Mouse (Mus musculus): Measurements from ENCODE around the gene Tbce. TPM values are rescaled to one million over a fixed set of nuclear protein-coding genes. Genes with fewer than 3 reads are reported as not detected.
"Not testable (repeated sequence)": the region's sequence is repeated elsewhere in the genome, so short reads cannot be mapped to it uniquely, and the experiment has no call there.

Gene Tbce
- polyA plus RNA-seq, 1 experiment from 2014 or later, result 60.3 TPM

GRCm38 (mm10) chr13:14059582-14059981, 20.1 kb upstream of the Tbce start:
- no peaks in the 10 kb centered on the region for H3K27me3 ChIP-seq (ENCODE audit: insufficient read depth, poor library complexity, severe bottlenecking)
- peaks cover 12% of the 10 kb centered on the region for H3K4me1 ChIP-seq (replicated peaks)
- no peak overlapping the region for H3K4me3 ChIP-seq
- no peak for DNase-seq (ENCODE audit: low spot score)
- peaks cover 46% of the 10 kb centered on the region for H3K36me3 ChIP-seq
- no peaks in the 10 kb centered on the region for H3K9me3 ChIP-seq
- H3K27ac ChIP-seq, result no peak overlapping the region

DNA sequence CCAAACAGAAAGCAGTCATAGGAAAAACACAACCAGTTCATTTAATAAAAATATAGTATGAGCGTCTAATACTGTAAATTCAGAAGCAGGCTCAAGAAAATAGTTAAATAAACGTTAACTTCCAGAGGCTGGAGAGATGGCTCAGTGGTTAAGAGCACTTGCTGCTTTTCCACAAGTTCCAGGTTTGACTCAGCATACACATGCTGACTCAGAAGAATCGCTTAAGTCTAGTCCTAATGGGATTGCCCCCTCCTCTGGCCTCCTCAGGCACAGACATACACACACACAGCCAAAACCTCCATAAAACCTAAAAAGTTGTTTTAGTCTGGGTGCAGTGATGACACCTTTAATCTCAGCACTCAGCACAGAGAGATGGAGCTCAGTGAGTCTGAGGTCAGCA, 17.4 kb upstream of the Tbce start:
- peaks cover 7% of the 10 kb centered on the region for H3K4me1 ChIP-seq (replicated peaks)
- no peak overlapping the region for H3K4me3 ChIP-seq
- 93% methylated on average over 3 of the region's 3 CpGs for WGBS
- no peaks in the 10 kb centered on the region for H3K27me3 ChIP-seq (ENCODE audit: insufficient read depth, poor library complexity, severe bottlenecking)
- no peaks in the 10 kb centered on the region for H3K9me3 ChIP-seq
- peaks cover 74% of the 10 kb centered on the region for H3K36me3 ChIP-seq
- H3K27ac ChIP-seq, result no peak overlapping the region
- no peak for DNase-seq (ENCODE audit: low spot score)

DNA sequence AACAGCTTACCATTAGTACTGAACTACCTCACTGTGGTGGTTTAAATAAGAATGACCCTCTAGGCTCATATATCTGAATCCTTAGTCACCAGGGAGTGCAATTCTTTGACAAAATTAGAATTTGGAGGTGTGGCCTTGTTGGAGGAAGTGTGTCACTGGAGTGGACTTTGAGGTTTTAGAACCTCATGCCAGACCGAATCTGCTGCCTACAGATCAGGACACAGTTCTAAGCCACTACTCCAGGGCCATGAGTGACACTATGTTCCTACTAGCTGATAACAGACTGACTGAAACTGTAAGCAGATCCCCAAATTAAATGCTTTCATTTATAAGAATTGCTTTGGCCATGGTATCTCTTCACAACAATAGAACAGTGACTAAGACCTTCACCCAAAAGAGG, 10.4 kb upstream of the Tbce start:
- no peaks in the 10 kb centered on the region for H3K27me3 ChIP-seq (ENCODE audit: insufficient read depth, poor library complexity, severe bottlenecking)
- H3K4me1 ChIP-seq (replicated peaks), result no peaks in the 10 kb centered on the region
- H3K4me3 ChIP-seq, result no peak overlapping the region
- H3K9me3 ChIP-seq, result no peaks in the 10 kb centered on the region
- 98% methylated on average over 1 of the region's 1 CpGs for WGBS
- no peak overlapping the region for H3K27ac ChIP-seq
- no peak for DNase-seq (ENCODE audit: low spot score)
- peaks cover 81% of the 10 kb centered on the region for H3K36me3 ChIP-seq

GRCm38 (mm10) chr13:14044521-14044920, 5.1 kb upstream of the Tbce start:
- no peak overlapping the region for H3K27ac ChIP-seq
- no peak overlapping the region for H3K4me3 ChIP-seq
- H3K36me3 ChIP-seq, result peaks cover 27% of the 10 kb centered on the region
- H3K4me1 ChIP-seq (replicated peaks), result peaks cover 8% of the 10 kb centered on the region; the same call in 1 of the 2 replicates
- 80% methylated on average over 2 of the region's 2 CpGs for WGBS
- DNase-seq (ENCODE audit: low spot score), result no peak
- H3K9me3 ChIP-seq, result no peaks in the 10 kb centered on the region
- no peaks in the 10 kb centered on the region; the same call in 1 of the 2 replicates for H3K27me3 ChIP-seq (ENCODE audit: insufficient read depth, poor library complexity, severe bottlenecking)

- Histone ChIP-seq H3K4me1 (replicated peaks) (peaks cover 8% of the 10 kb centered on the region), H3K9me3 (no peaks in the 10 kb centered on the region), H3K4me3 (no peak overlapping the region), H3K36me3 (peaks cover 21% of the 10 kb centered on the region), H3K27me3 (ENCODE audit: insufficient read depth, poor library complexity, severe bottlenecking) (no peaks in the 10 kb centered on the region; the same call in 1 of the 2 replicates), H3K27ac (no peak overlapping the region)
- DNase-seq (ENCODE audit: low spot score), result no peak
Measured at GRCm38 (mm10) chr13:14043851-14044250, 4.4 kb upstream of the Tbce start.

- peak overlapping the region; percentile 65 for H3K4me3 ChIP-seq
- H3K36me3 ChIP-seq, result peaks cover 6% of the 10 kb centered on the region; the same call in 1 of the 2 replicates
- DNase-seq (ENCODE audit: low spot score), result no peak
- H3K27me3 ChIP-seq (ENCODE audit: insufficient read depth, poor library complexity, severe bottlenecking), result no peaks in the 10 kb centered on the region; the same call in 1 of the 2 replicates
- no peaks in the 10 kb centered on the region for H3K9me3 ChIP-seq
- whole genome bisulfite sequencing, result 78% methylated on average over 5 of the region's 5 CpGs
- H3K4me1 ChIP-seq (replicated peaks), result peaks cover 17% of the 10 kb centered on the region
- peak overlapping the region; percentile 98 for H3K27ac ChIP-seq
Measured at GRCm38 (mm10) chr13:14040186-14040585, 748 bp upstream of the Tbce start.

DNA sequence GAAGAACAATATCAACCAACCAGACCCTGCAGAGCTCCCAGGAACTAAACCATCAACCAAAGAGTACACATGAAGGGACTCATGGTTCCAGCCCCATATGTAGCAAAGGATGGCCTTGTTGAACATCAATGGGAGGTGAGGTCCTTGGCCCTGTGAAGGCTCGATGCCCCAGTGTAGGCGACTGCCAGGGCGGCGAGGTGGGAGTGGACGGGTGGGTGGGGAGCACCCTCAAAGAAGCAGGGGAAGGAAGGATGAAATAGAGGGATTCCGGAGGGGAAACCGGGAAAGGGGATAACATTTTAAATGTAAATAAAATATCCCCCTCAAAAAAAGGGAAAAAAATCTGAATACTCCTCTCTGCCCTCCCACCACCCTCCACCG, 537 bp downstream of the Tbce start:
- peak overlapping the region; percentile 98 for H3K27ac ChIP-seq
- DNase-seq (ENCODE audit: low spot score), result no peak
- H3K4me3 ChIP-seq, result peak overlapping the region; percentile 65
- H3K27me3 ChIP-seq (ENCODE audit: insufficient read depth, poor library complexity, severe bottlenecking), result no peaks in the 10 kb centered on the region; the same call in 1 of the 2 replicates
- no peaks in the 10 kb centered on the region for H3K9me3 ChIP-seq
- peaks cover 6% of the 10 kb centered on the region; the same call in 1 of the 2 replicates for H3K36me3 ChIP-seq
- peaks cover 17% of the 10 kb centered on the region for H3K4me1 ChIP-seq (replicated peaks)
- WGBS, result 3% methylated on average over 8 of the region's 8 CpGs

GRCm38 (mm10) chr13:14035875-14036630, 3.4 kb downstream of the Tbce start:
- Histone ChIP-seq H3K36me3 (peaks cover 6% of the 10 kb centered on the region; the same call in 1 of the 2 replicates), H3K27ac (no peak overlapping the region), H3K4me1 (replicated peaks) (peaks cover 17% of the 10 kb centered on the region), H3K9me3 (no peaks in the 10 kb centered on the region), H3K27me3 (ENCODE audit: insufficient read depth, poor library complexity, severe bottlenecking) (no peaks in the 10 kb centered on the region), H3K4me3 (no peak overlapping the region)
- no peak for DNase-seq (ENCODE audit: low spot score)
- WGBS, result 96% methylated on average over 11 of the region's 11 CpGs

DNA sequence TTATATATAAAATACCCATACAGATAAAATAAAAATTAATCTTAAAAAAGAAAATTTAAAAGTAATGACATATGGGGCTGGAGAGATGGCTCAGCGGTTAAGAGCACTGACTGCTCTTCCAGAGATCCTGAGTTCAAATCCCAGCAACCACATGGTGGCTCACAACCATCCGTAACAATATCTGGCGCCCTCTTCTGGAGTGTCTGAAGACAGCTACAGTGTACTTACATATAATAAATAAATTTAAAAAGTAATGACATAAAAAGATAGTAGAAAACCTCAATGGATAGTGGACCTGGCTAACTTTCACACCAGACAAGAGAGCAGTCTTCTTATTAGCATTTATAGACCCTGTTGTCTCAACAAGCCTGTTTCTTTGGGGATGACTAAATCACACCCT, 4.1 kb downstream of the Tbce start:
- not testable (repeated sequence) for H3K9me3 ChIP-seq; H3K27ac ChIP-seq; H3K36me3 ChIP-seq; H3K27me3 ChIP-seq (ENCODE audit: insufficient read depth, poor library complexity, severe bottlenecking); DNase-seq (ENCODE audit: low spot score); H3K4me3 ChIP-seq
- peaks cover 14% of the 10 kb centered on the region for H3K4me1 ChIP-seq (replicated peaks)
- 88% methylated on average over 3 of the region's 3 CpGs for WGBS

DNA sequence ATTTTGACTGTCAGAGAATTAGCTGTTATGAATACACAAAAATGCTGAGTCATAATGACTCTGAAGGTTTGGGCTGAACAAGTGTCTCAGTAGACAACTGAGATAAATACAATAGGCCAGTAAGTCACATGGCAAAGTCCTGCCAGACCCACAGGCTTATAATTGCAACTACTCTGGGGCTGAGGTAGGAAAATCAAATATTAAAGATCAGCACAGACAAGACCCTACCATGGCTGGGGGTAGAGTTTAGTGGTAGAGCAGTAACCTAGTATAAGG, 5.4 kb downstream of the Tbce start:
- H3K36me3 ChIP-seq, result peaks cover 10% of the 10 kb centered on the region
- H3K27ac ChIP-seq, result no peak overlapping the region
- H3K4me1 ChIP-seq (replicated peaks), result peaks cover 9% of the 10 kb centered on the region
- no peaks in the 10 kb centered on the region for H3K27me3 ChIP-seq (ENCODE audit: insufficient read depth, poor library complexity, severe bottlenecking)
- H3K4me3 ChIP-seq, result no peak overlapping the region
- no peak for DNase-seq (ENCODE audit: low spot score)
- H3K9me3 ChIP-seq, result no peaks in the 10 kb centered on the region

- H3K36me3 ChIP-seq, result peaks cover 16% of the 10 kb centered on the region
- 90% methylated on average over 5 of the region's 5 CpGs for WGBS
- no peaks in the 10 kb centered on the region for H3K27me3 ChIP-seq (ENCODE audit: insufficient read depth, poor library complexity, severe bottlenecking)
- no peaks in the 10 kb centered on the region for H3K9me3 ChIP-seq
- H3K4me3 ChIP-seq, result no peak overlapping the region
- DNase-seq (ENCODE audit: low spot score), result no peak
- peaks cover 5% of the 10 kb centered on the region for H3K4me1 ChIP-seq (replicated peaks)
- H3K27ac ChIP-seq, result no peak overlapping the region
Measured at GRCm38 (mm10) chr13:14033309-14034072, 5.9 kb downstream of the Tbce start.

DNA sequence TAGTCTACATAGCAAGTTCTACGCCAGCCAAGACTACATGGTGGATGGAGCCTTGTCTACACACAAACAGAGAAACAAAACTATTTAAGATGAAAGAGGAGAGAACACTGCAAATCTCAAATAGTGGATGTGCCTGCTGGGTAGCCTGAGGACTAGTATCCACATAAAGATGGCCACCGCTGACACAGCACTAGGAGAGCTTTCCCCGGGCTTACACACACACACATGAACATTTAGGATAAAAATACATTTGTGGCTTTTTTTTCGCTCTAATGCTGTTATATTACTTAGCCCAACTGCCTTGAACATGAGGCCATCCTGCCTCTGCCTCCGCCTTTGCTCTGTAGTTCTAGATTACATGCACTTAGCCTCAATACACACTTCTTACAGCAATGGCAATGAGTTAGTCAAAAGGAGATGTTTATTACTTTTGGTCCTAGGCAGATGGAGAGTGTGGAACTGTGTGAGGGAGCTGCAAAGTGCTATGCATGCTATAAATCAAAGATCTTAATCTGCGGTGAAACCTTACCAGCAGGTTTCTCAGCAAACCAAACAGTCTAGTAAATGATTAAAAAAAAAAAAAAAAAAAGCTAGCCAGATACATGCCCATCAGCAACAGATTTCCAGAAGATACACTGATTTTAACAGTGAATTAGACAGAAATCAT, 13.2 kb downstream of the Tbce start:
- Histone ChIP-seq H3K4me3 (no peak overlapping the region), H3K9me3 (no peaks in the 10 kb centered on the region), H3K4me1 (replicated peaks) (no peaks in the 10 kb centered on the region), H3K27me3 (ENCODE audit: insufficient read depth, poor library complexity, severe bottlenecking) (no peaks in the 10 kb centered on the region), H3K36me3 (peaks cover 40% of the 10 kb centered on the region), H3K27ac (no peak overlapping the region)
- DNase-seq (ENCODE audit: low spot score), result no peak
- WGBS, result 94% methylated on average over 6 of the region's 6 CpGs

DNA sequence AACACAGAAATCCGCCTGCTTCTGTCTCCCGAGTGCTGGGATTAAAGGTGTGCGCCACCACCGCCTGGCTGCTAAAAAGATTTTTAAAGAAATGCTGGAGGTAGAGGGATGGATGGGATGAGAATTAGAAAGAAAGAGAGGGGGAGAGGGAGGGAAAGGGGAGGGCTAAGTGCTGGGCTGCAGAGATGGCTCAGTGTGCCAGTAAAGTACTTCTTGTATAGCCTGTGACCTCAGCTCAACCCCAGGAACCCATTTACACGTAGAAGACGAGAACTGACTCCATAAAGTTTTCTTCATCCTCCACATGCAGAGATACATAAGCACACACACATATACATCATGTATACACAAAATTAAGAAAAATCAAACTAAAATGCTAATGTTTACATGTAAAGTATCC, 13.9 kb downstream of the Tbce start:
- no peak overlapping the region for H3K4me3 ChIP-seq
- no peaks in the 10 kb centered on the region for H3K9me3 ChIP-seq
- no peak for DNase-seq (ENCODE audit: low spot score)
- H3K27me3 ChIP-seq (ENCODE audit: insufficient read depth, poor library complexity, severe bottlenecking), result no peaks in the 10 kb centered on the region
- 94% methylated on average over 6 of the region's 6 CpGs for WGBS
- H3K27ac ChIP-seq, result no peak overlapping the region
- no peaks in the 10 kb centered on the region for H3K4me1 ChIP-seq (replicated peaks)
- H3K36me3 ChIP-seq, result peaks cover 40% of the 10 kb centered on the region

All from hindbrain, embryonic 10.5 days (tissue).